Mouse (Mus musculus) forebrain, embryonic 14.5 days (tissue): ENCODE results near the gene Tnfrsf1a. TPM values are rescaled to one million over a fixed set of nuclear protein-coding genes. Genes with fewer than 3 reads are reported as not detected.
A peak's percentile ranks its signal among the peaks of the same experiment; 100 is the strongest.

Experiments
- ATAC-seq: fragments of 200-750 bp; cut with Nextera tagmentation; 2 replicates; pipeline ENCODE4 v1.8.0; 2017; ENCODE audit warnings: mild to moderate bottlenecking, moderate library complexity
- DNase-seq: peaks from one replicate; pipeline ENCODE4 v3.0.0-alpha.2; 2015; ENCODE audit warnings: low spot score
- H3K27ac ChIP-seq: fragments of 300-500 bp; sonication (generic); 2 replicates; pipeline ENCODE4 v1.5.1; 2014; ENCODE audit warnings: low read depth, mild to moderate bottlenecking, control low read depth, low read length, moderate library complexity
- H3K27me3 ChIP-seq: fragments of 300-500 bp; sonication (generic); replicated peaks from 2 replicates; pipeline ENCODE4 v1.6.1; 2014; ENCODE audit warnings: low read length, control low read depth, mixed read lengths; ENCODE audit not compliant: control insufficient read depth, insufficient read depth
- H3K36me3 ChIP-seq: fragments of 300-500 bp; sonication (generic); 2 replicates; pipeline ENCODE4 v1.6.1; 2014; ENCODE audit warnings: low read length, control low read depth; ENCODE audit not compliant: control insufficient read depth, insufficient read depth
- H3K4me1 ChIP-seq: fragments of 300-500 bp; sonication (generic); 2 replicates; pipeline ENCODE4 v1.6.1; 2014; ENCODE audit warnings: antibody characterized with exemption, low read length, control low read depth; ENCODE audit not compliant: control insufficient read depth, insufficient read depth
- H3K4me2 ChIP-seq: fragments of 300-500 bp; sonication (generic); 2 replicates; pipeline ENCODE4 v1.6.1; 2014; ENCODE audit warnings: mild to moderate bottlenecking, control low read depth, low read length
- H3K4me3 ChIP-seq: fragments of 300-500 bp; sonication (generic); 2 replicates; pipeline ENCODE4 v1.5.1; 2014; ENCODE audit warnings: low read depth, low read length, control low read depth
- H3K9ac ChIP-seq: fragments of 300-500 bp; sonication (generic); 2 replicates; pipeline ENCODE4 v1.6.1; 2014; ENCODE audit warnings: mild to moderate bottlenecking, low read length, control low read depth, moderate library complexity
- H3K9me3 ChIP-seq: fragments of 300-500 bp; sonication (generic); replicated peaks from 2 replicates; pipeline ENCODE4 v1.6.1; 2016; ENCODE audit warnings: low read length, control low read depth, mixed read lengths; ENCODE audit not compliant: control insufficient read depth
- WGBS: fragments of 180-500 bp; shearing (Covaris S2); extraction: QIAGEN DNeasy Blood & Tissue Kit; methylation state at CpG from one replicate; pipeline ENCODE4 v1.1.7; 2014; 5-methylcytosine and 5-hydroxymethylcytosine counted together
- polyA plus RNA-seq: library from polyadenylated mRNA; unstranded; fragments of >200 nt; fragmentation: Nextera tagmentation; extraction: Ambion mirVana; gene quantifications from 2 replicates; pipeline ENCODE4 v1.2.1, GENCODE M21; 2014

Gene Tnfrsf1a
- polyA plus RNA-seq, 1 experiment from 2014 or later, result 14.2 TPM

DNA sequence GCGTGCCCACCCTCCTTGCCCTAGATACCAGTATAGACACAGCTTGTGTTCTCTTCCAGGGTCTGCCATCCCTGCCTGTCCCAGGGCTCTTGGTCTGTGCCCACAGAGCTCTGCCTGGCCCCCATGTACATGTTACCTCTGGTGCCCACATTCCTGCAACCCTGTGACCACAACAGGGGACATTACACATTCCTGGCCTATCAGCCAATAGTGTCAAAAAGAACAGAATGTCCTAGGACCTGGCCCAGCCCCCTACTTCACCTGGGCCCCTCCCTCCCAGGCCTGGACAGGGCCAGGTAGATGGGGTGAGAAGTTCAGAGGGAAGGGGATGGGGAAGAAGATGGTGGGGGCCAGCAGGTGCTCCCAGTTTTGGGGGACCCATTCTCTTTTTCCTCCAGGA, 28.8 kb upstream of the Tnfrsf1a start, which contains the start of gene Scnn1a:
Scnn1a (plus strand) TSS at position 337 of the 400 bp plus-strand sequence.
- Histone ChIP-seq H3K4me3 (no peak within 1 kb of the TSS), H3K4me1 (no peaks in the 10 kb centered on the region), H3K27me3 (peaks cover 11% of the 10 kb centered on the region; the same call in 1 of the 2 replicates), H3K9me3 (no peaks in the 10 kb centered on the region), H3K36me3 (no peaks in the 10 kb centered on the region), H3K4me2 (no peak within 1 kb of the TSS), H3K9ac (no peak within 1 kb of the TSS), H3K27ac (no peak within 1 kb of the TSS)
- ATAC-seq (no peak), DNase-seq (no peak)
- 88% methylated on average over 1 of the region's 1 CpGs for WGBS

DNA sequence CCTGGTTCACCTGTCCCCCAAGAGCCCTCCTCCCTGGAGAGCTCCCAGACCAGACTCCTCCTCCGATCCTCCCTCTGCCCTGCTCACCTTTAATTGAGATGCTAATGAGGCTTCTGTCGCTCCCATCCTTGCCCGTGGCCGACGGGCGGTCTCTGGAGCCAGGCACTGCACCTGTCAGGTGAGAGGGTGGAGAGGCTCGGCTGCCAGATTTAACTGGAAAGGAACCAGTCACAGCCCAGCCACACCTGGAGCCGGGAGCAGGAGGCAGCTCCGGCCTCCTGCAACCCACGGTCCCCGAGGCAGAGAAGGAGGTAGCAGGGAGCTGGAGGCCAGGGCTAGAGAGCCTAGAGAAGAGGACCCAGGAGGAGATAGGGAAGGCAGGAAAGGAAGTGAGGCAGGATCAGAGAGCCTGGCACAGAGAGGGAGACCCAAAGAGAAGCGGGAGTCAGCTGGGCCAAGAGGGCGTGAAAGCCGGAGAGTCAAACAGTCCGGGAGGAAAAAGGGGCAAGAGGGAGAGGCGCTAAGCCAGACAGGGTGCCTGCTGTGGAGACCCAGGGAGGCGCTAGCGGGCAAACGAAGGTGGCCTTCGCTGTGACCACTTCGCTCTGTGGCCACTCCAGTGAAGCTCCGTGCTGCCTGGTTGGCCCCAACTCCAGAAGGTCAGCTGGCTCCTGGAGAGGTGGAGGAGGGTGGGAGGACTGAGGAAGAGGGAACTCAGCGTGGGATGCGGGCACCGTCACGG, 27.9 kb upstream of the Tnfrsf1a start:
- no peaks in the 10 kb centered on the region for H3K4me1 ChIP-seq
- H3K27me3 ChIP-seq, result peaks cover 11% of the 10 kb centered on the region; the same call in 1 of the 2 replicates
- 6% methylated on average over 26 of the region's 26 CpGs for WGBS
- DNase-seq, result no peak
- no peak overlapping the region for H3K4me3 ChIP-seq
- H3K36me3 ChIP-seq, result no peaks in the 10 kb centered on the region
- no peak overlapping the region for H3K27ac ChIP-seq
- H3K9ac ChIP-seq, result no peak overlapping the region
- H3K9me3 ChIP-seq, result no peaks in the 10 kb centered on the region
- ATAC-seq, result no peak
- H3K4me2 ChIP-seq, result no peak overlapping the region

GRCm38 (mm10) chr6:125322794-125323193, 26.4 kb upstream of the Tnfrsf1a start:
- 42% methylated on average over 13 of the region's 13 CpGs for WGBS
- Histone ChIP-seq H3K4me3 (no peak overlapping the region), H3K27ac (no peak overlapping the region), H3K4me1 (no peaks in the 10 kb centered on the region), H3K9ac (no peak overlapping the region), H3K9me3 (no peaks in the 10 kb centered on the region), H3K36me3 (no peaks in the 10 kb centered on the region), H3K4me2 (no peak overlapping the region), H3K27me3 (peaks cover 11% of the 10 kb centered on the region; the same call in 1 of the 2 replicates)
- no peak for DNase-seq
- no peak for ATAC-seq

DNA sequence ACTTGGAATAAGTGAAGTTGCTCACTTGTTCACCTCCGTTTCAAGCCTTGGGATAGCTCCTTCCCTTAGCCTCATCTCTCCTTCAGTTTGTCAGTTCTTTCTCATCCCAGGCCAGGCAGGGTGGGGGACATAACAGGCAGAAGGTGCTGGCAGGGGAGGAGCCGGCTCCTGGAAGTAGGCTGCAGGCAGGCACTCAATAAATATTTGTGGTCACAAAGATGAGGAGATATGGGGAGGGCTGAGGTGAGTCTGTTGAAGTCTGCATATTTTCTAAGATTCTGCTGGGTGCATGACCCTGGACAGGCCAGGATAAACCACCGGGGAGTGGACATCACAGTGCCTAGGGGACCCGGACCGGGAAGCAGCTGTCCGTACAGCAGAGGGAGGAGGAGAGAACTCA, 25.6 kb upstream of the Tnfrsf1a start:
- H3K4me1 ChIP-seq, result no peaks in the 10 kb centered on the region

DNA sequence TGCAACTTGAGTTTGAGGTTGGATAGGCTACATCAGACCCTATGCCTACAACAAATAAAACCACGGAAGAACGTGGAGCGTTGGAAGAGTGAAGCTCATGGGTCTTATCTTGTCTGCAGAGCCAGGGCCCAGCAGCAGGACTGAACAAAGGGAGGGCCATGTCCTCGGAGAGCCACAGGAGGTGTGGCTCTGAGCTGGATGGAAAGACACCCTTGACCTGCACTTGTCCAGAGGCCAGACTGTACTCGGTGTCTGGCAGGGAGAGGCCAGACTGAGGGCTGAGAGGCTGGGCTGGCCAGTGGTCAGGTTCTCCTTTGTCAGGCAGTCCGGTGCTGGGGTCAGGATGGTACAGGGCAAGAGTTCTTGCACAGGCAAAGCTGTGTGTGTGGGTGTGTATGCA, 23.8 kb upstream of the Tnfrsf1a start:
- Histone ChIP-seq H3K9ac (no peak overlapping the region; the same call in 1 of the 2 replicates), H3K4me3 (no peak overlapping the region), H3K4me2 (no peak overlapping the region), H3K27me3 (peaks cover 11% of the 10 kb centered on the region; the same call in 1 of the 2 replicates), H3K9me3 (no peaks in the 10 kb centered on the region), H3K36me3 (no peaks in the 10 kb centered on the region), H3K27ac (no peak overlapping the region), H3K4me1 (no peaks in the 10 kb centered on the region)
- no peak for DNase-seq
- ATAC-seq, result no peak
- WGBS, result 70% methylated on average over 6 of the region's 6 CpGs

More for the DNA sequence above, 25.6 kb upstream of the Tnfrsf1a start:
- 74% methylated on average over 6 of the region's 6 CpGs for WGBS
- Histone ChIP-seq H3K27me3 (peaks cover 11% of the 10 kb centered on the region; the same call in 1 of the 2 replicates), H3K9me3 (no peaks in the 10 kb centered on the region), H3K4me2 (no peak overlapping the region), H3K4me3 (no peak overlapping the region), H3K9ac (no peak overlapping the region), H3K27ac (no peak overlapping the region), H3K36me3 (no peaks in the 10 kb centered on the region)
- DNase-seq (no peak), ATAC-seq (no peak)

DNA sequence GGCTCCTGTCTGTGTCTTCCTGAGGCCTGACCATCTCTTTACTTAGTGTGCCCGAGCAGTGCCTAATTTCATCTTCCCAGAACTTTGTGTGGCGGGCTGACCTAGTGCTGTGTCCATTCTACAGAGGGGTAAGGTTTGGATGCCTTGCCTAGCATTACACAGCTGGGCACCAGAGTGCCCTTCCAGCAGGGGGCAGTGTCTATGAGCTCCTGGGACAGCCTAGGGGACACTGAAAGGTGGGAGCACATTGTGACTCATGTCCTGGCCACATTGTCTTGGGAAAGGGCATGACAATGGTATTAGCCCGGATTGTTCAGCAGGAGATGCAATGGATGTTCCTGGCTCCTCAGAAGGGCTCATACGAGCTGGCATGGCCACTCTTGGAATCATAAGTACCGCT, 20.9 kb upstream of the Tnfrsf1a start:
- Histone ChIP-seq H3K4me1 (0 out of 2 replicates have a peak, but pooled peaks cover 3% of the 10 kb centered on the region), H3K4me3 (no peak overlapping the region), H3K27me3 (no peaks in the 10 kb centered on the region), H3K9me3 (no peaks in the 10 kb centered on the region), H3K36me3 (no peaks in the 10 kb centered on the region), H3K4me2 (no peak overlapping the region), H3K9ac (no peak overlapping the region), H3K27ac (no peak overlapping the region)
- WGBS, result 74% methylated on average over 5 of the region's 5 CpGs
- DNase-seq, result no peak
- no peak for ATAC-seq

- Histone ChIP-seq H3K4me3 (peak overlapping the region; percentile 45), H3K4me2 (peak overlapping the region; percentile 81), H3K27ac (no peak overlapping the region), H3K36me3 (no peaks in the 10 kb centered on the region), H3K9me3 (no peaks in the 10 kb centered on the region), H3K4me1 (0 out of 2 replicates have a peak, but pooled peaks cover 3% of the 10 kb centered on the region), H3K27me3 (no peaks in the 10 kb centered on the region), H3K9ac (peak overlapping the region; percentile 60)
- 1% methylated on average over 39 of the region's 39 CpGs for WGBS
- DNase-seq (peak; percentile 86), ATAC-seq (peak; percentile 93)
These were observed 18.4 kb upstream of the Tnfrsf1a start for GRCm38 (mm10) chr6:125330626-125331326.

DNA sequence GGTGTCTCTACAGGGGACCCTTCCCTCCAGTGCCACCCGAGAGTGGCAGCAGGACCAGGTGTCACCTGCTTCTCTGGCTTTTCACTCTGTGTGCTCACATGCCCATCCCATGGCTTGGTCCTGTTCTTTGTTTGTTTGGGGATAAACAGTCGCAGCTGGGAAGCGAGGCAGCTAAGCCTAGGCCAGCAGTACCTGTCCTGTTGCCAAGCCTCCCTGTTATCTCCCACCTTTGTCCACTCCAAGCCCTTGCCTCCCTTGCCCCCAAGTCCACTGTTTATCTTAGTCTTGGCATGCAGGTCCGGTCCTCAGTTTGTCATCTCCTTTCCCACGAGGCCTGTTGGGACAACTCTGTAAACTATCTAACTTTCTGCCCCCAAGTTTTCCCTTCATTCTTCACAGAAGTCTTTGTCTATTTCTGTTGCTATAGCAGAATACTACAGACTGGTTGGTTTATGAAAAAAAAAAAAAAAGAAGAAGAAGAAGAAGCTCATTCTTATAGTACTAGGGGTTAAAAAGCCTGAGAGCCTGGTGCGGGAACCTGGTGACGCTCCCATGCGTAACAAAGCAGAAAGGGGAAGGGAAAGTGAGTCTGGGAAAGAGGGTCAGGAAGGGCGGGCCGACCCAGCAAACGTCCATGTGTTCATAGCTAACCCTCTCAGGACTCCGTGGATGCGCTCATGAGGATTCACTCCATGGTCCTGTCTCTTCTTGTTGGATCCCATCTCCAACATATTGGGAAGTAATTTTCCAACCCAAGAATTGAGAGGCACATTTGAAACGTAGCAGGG, 15.9 kb upstream of the Tnfrsf1a start:
- H3K4me1 ChIP-seq, result 0 out of 2 replicates have a peak, but pooled peaks cover 3% of the 10 kb centered on the region
- 82% methylated on average over 14 of the region's 14 CpGs for WGBS
- no peak for DNase-seq
- H3K9ac ChIP-seq, result no peak overlapping the region
- ATAC-seq, result no peak
- H3K4me2 ChIP-seq, result no peak overlapping the region
- H3K4me3 ChIP-seq, result no peak overlapping the region
- no peaks in the 10 kb centered on the region for H3K27me3 ChIP-seq
- no peaks in the 10 kb centered on the region for H3K36me3 ChIP-seq
- no peak overlapping the region for H3K27ac ChIP-seq
- no peaks in the 10 kb centered on the region for H3K9me3 ChIP-seq
